Mouse (Mus musculus) inflammation-experienced regulatory T-cells, adult 6 months (primary cell): Measurements from ENCODE around the gene Thsd4. TPM values are rescaled to one million over a fixed set of nuclear protein-coding genes. Genes with fewer than 3 reads are reported as not detected.

Source experiments
- ATAC-seq: one replicate; pipeline ENCODE4 v1.8.0; 2017
- polyA plus RNA-seq, 3 experiments: library from polyadenylated mRNA; unstranded; fragments of 100-300 nt; shearing (Covaris generic); gene quantifications; one replicate each; pipeline ENCODE4 v1.2.1; 2017

Thsd4 gene
- polyA plus RNA-seq, 3 experiments from 2014 or later = not detected

DNA sequence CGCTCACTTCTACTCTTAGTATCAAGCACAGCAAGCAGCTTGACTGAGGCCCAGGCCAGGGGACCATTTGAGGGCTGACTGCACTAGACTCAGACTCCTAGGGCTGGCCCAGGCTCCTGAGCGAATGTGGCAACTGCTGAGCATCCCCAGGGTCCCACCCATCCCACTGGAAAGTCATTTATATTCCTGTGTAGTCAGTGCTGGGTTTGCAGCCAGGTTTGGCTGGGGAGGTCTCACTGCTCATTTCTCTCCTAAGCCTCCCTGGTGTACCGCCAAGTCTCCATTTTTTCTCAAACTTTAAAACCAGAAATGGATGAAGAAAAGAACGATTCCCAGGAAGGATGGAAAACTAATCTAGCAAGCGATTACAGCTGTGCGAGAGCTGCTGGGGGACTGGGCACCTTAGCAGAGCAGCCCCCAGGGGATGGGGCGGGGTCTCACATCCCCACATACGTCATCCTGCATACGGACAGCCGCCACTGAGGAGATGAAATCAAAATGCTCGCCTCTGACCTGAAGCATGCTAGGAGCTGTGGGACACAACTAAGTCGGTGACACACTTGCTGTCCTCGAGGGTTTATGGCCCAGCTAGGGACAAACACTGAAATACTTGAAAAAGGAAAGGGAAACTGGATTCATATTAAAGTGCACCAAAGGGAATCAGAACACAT, 67.3 kb downstream of the Thsd4 start:
- ATAC-seq = no peak

DNA sequence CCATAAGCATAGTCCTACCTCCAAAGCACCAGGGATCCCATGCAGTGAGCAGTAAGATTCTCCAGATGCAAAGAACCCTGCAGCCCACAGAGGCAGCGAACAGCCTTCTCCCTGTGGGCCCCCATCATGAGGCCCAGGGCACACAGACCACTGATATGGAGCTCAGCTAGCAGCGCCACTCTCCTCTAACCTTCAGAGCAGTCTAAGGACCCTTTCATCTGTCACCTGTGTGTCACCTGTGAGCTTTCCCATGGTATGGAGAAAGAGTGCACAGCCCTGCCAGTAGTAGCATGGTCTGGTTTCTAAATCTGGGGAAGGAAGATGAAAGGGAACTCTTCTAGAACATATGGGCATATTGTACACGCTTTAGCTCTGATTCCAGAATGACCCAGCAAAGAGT, 72.3 kb downstream of the Thsd4 start:
- no peak for ATAC-seq

DNA sequence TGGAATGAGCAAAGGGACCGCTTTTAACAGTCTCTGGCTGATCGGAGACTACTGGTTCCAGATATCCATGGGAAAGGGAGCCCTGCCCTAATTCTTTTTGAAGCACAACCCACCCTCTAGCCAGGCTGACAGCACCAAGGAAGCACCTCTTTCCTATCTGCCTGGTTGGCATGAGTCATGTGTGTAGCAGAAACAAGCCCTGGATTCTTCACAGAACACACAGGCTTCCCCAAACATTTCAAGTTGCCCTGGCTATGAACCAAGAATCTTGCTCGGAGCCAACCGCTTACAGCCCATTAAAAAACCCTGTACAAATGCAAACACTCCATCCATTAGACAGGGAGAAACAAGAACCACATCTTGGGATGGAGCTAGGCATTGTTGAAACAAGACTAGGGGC, 76.0 kb downstream of the Thsd4 start:
- no peak for ATAC-seq

DNA sequence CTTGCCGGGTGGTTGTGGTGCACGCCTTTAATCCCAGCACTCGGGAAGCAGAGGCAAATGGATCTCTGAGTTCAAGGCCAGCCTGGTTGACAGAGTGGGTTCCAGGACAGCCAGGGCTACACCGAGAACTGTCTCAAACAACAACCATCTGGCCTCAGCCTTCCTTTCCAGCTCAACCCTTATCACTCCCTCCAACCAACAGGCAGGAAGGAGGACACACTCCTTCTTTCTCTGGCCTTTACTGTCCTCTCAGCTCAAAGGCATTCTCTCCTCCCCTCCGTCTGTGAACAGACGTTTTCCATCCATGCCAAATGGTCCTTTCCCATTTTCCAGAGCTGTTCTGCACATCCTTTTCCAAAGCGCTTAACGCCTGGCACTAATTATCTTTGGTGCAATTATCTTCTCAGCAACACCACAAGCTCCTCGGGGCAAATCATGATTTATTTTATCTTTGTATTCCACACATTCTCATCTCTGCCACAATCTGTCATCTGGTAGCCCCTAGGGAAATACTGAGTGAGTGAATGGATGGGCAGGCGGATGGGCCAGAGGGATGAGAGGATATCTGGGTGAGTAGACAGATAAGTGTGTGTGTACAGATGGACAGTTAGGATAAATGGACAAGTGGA, 80.5 kb downstream of the Thsd4 start:
- ATAC-seq = no peak

DNA sequence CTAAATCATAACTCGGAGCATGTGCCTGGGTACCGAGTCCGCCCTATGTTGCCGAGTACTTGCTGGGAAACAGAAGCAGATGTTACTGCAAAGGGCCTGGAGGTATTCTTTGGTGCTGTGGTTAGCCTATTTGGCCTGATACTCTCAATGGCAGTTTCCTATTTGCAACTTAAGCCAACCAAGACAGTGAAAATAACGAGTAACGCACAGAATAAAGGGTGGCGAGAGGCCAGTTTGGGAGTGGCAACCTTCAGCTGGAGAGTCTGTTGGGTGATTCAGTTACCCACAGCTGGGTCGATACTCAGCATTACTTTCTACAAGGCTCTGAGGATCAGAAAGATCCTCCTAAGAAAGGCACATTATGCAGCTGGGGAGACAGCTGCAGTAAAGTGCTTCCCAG, 81.3 kb downstream of the Thsd4 start:
- no peak for ATAC-seq

DNA sequence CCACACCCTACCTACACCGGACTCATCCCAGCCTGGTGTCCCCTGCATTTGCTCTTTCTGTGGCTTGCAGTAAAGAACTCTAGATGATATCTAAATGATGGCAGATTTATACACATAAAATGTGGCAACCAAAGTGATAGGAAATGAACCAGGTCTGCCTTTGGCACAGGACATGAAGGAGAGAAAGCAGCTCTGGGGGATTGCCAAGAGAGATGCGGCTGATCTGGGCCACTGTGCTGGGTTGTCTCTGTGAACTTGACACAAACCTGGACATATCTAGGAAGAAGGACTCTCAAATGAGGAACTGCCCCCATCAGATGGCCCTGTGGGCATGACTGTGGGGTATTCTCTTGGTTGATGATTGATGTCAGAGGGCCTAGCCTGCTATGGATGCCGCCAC, 85.6 kb downstream of the Thsd4 start:
- no peak for ATAC-seq

DNA sequence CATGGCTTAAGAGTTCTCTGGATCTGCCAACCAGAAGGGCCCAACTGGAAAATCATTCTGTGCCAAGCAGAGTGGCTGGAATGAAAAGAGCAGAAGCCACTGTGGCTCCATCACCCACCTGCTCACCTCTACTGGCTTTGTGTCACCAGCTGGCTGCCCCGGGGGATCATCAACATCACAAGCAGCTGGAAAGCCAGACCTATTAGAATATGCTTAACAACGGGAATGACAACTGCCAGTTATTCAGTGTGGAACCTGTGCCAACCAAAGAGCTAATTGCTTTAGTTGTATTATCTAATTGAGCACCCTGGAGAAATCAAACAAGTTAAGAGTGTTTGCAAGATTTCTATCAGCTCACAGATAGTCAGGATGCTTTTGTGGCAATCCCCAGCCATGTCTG, 87.8 kb downstream of the Thsd4 start:
- no peak for ATAC-seq

DNA sequence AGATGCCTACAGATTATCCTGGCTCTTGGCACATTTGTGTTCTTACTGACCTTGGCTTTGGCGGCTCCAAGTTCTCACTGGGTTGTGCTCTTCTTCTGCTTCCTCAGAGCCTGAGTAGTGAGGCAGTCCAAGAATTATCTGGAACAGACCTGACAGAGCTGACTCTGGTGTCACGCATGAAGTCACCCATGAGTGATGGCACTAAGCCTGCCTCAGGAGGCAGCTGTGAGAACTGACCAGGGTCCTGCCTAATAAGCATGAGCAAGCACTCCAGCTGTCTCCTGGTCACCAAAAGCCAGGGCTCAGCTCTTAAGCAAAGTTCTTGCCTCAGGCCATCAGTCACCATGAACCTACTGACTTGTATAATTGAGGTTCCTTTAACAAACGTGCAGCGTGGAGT, 89.9 kb downstream of the Thsd4 start:
- ATAC-seq = no peak

DNA sequence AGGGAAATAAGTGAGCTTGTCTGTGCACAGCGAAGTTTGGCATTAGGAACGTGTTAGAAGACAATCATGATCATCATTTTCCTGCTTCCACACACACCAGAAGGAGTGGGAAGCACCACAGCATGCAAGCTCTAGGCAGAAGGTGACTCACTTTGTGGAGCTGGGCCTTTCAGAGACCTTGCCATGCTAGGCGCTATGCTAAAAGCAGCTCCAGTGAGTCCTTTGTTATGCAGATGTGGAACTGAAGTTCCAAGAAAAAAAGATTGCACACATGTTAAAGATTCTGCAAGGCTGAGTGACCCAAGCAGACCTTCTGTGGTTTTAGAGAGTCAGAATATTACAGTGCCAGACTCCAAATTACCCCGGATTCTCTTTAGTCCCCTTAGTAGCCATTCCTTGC, 91.8 kb downstream of the Thsd4 start:
- ATAC-seq = no peak

DNA sequence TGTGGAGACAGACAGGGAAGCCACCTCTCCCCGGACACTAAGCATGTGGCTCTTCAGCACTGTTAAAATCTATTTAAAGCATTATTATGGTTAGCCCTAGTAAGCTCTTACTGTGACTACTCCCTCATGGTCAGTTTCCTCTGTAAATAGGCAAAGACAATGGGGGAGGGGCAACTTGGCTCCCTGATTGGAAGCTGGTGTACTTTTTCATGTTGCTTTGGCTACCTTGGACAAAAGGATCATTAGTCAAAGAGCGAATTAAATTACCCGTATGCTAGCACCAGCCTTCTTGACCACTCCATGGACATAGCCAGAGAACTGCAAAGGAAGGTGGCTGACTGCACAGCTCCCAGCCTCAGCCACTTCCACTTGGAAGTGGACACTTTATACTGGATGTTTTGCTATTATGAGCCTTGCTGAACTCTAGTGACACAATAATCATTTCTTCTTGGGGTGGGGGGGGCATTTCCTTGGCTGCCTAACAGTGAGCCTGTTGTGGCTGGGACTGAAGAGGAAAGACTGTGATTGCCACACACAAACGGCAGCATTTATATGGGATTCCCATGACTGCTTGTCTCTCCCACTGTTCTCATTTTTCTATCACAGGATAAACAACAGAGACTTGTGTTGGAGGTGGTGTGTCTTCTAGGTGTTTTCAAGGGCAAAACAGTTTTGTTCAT, 107.6 kb downstream of the Thsd4 start:
- no peak for ATAC-seq

DNA sequence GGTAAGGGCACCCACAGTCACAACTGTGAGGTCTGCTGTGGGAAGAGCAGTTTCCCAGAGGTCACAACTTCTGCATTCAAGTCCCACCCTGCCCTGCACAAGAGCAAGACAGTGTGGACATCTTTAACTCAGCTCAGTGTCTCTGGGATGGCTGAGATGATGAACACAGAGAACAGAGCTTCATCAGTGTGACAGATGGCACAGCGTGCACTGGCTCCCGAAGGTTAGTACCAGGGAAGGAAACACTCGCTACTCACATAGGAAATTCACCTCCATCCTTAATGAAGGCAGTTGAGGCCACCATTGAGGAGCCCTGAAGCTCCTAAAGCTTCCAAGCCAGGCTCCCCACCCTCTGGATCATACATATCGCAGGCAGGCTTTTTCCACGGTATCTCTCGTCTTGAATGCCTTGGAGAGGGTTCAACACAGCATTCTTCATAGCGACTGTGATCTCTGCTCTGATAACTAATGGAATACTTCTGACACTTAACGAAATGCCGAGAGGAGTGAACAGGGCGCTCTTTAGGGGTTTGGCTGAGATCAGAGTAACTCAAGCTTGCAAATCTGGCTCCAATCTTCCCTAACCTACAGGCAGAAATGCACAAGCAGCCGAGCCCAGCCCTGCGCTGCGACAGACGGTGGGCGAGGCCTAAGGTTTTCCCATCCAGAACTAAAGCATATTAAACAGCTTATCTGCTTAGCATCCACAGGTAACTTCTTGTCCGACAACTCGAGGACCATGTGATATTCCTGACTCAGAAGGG, 110.8 kb downstream of the Thsd4 start:
- no peak for ATAC-seq

DNA sequence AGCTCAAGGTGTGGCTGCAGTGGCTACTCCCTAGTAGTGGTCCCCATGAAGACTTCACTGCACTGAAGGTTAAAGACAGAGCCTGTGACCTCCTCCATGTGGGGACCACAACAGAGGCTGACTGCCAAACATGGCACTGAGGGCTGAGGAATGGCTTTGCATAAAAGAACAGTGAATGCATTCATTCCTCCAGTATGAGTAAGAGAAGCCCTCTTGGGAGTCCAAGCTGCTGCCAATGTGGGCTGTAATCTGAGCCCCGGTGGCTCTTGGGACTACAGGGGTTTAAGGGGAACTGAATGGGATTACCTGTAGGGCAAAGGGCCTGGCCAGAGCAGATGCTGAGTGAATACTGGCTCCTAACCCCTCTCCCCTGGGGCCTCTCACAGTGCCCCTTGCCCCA, 114.5 kb downstream of the Thsd4 start:
- ATAC-seq = no peak

DNA sequence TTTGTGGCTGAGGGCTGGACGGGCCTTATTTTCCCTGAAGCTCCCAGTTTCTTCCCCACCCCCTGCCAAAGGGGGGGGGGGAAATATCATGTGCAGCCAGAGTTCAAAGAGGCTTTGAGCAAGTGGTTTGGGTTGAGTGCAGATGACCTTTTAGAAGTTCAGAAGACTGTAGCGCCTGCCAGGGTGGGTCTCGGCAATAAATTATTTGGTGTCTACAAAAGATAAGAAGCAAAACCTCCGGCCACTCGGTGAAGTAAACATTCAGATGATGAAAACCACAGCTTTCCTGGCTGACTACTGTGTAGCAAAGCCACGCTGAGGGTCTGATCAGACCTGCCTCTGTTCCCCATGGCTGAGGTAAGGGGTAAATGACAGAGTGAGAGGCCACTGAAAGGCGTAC, 116.1 kb downstream of the Thsd4 start:
- ATAC-seq = no peak

DNA sequence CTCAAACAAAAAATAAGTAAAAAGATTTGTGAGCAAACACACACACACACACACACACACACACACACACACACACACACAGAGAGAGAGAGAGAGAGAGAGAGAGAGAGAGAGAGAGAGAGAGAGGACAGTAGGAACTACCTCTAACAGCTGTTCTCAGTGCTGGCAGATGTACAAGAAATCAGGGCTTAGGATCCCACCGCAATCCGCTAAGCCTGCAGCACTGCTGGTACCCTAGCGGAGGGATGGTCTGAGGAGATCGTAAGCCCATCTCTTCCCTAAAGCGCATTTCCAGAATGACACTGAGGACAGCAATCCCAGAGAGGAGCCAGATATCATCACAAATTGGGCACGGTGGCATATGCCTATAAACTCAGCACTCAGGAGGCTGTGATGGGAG, 119.2 kb downstream of the Thsd4 start:
- ATAC-seq = no peak

DNA sequence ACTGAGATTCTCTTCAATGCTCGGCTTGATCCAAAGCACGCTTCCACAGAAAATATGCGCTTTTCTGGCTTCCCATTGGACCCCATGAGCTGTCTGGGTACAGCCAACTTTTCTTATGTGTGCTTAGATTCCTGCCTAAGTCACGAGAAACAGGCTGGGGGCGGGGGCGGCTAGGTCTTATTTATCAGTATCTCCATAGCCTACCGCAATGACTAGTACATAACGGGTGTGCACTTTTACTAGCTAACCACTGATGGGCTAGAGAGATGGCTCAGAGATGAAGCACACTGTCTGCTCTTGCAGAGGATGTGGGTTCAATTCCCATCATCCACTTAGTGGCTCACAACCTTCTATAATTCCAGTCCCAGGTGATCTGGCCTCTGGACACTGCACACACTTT, 121.8 kb downstream of the Thsd4 start:
- ATAC-seq = no peak

DNA sequence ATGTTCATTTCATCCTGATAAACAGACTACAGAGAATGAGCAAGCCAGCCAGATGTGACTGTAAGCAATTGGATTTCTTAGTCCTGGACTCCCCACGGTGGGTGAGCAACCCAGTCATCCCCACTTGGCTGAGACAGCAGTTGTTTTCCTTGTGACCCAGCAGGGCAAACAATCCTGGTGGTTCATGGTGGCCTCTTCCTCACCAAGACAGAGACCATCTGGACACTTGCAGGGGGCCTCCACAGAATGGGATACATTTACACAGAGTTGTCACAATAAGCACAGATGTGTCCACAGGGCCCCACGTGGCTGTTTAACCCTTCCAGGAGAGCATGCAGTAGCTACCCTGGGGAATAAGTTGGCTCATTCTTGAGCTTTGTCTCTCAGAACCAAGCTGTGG, 123.8 kb downstream of the Thsd4 start:
- ATAC-seq = no peak

DNA sequence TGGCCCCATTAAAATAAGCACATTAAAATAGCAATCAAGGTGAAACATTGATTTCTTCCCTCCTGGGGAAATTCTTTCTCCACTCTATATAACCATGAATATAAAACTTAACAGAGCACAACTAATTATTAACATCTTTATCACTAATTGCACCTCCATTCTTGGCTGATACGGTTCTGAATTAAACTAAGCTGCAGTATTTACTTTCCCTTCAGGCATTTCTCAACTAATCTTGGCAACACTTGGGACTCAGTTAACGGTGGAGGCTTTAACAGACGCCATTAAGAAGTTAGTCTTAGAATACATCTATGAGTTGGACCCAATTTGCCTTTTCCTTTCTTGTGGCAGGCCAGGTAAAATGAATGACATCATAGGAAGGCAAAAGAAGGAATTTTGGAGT, 125.8 kb downstream of the Thsd4 start:
- ATAC-seq = no peak

DNA sequence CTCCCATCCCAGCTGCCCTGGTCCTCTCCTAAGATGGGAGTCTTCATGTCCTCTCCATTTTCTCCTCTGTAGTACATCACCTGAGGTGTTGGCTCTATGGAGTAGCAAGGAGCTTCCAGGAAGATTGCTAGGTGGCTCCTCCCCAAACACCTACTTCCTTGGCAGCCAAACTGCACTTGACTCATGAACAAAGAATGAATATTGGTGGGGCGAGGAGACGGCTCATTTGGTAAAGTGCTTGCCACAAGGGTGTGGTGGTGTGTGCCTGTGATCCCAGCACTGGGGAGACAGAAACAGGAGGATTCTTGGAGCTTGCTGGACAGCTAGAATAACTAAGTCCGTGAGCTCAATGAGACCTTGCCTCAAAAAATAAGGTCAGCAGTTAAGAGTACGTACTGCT, 128.9 kb downstream of the Thsd4 start:
- ATAC-seq = no peak

DNA sequence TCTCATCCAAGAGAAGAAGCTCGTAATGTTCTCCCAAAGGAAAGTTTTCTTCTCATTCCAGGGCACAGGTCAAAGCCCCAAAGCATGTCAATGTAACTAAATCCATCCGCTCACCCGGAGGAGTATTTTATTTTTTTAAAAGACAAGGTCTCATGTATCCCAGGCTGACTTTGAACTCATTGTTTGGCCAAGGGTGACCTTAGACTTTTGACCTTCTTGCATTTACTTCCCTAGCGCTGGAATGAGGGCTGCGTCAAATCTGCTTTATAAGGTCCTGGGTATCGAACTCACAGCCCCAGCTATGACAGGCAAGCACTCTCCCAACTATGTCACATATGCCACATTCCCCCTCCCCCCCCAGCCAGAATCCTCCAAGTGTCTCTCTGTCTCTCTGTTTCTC, 137.1 kb downstream of the Thsd4 start:
- no peak for ATAC-seq

DNA sequence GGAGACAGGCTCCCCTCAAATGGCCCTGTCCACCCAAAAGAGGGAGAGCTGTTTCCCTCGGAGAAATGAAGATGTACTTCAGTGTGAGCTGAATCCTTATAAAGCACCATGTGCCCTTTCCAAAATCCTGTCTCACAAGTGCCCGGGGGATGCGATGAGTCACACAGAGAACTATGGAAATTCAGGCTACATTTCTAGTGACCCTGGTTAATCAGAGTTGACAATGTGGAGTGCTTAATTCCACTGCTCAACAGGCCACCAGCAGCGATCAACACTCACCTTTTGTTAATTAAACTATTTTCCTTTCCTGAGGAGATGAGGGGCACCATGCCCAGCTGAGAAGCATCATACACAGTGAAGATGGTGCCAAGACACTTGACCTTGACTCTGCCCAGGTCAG, 138.9 kb downstream of the Thsd4 start:
- no peak for ATAC-seq

DNA sequence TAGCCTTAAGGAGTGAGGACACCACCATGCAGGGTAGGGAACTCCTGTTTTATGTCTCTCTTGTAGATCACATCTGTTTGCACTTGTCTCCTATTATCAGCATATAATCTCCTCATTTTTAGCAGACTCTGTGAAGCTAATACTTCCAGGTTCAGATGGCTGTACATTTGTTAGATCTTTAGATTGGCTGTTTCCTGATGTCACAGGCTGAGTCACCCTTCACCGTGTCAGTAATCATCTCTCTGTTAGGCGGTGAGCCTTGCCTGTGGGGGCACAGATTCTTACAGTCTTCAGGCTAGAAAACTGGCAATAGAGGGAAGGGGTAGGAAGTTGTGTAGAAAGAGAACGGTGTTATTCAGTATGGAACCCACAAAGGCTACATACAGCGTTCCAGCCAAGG, 139.3 kb downstream of the Thsd4 start:
- no peak for ATAC-seq

DNA sequence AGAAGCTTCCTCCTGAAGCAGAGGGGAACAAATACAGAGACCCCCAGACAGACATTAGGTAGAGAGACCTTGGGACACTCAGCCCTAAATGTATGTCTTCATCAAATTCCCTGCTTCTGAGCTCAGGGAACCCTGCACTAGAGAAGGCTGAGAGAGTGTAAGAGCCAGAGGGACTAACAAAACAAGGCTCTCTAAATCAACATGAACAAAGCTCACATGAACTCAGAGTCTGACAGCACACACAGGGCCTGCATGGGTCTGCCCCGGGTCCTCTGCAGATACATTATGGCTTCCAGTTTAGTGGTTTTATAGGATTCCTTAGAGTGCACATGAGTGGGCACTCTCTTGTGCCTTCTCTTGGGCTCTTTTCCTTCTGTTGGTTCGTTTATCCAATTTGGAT, 140.8 kb downstream of the Thsd4 start:
- ATAC-seq = no peak

DNA sequence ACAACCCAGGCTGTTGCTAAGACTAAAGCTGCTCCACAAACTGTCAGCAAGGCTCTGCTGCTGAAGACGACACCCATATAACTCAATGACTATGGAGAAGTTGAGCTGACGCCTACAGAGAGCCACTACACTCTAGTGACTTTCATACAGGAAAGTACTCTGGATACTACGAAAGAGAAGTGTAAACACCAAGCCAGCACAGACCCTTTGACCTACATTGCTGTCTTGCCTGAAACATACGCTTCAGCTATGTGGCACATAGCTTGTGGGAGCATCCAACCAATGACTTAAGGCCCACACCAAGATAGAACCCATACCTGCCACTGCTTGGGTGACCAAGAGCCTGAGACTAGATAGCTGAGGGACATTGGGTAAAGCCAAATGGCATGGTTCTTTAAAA, 141.3 kb downstream of the Thsd4 start:
- ATAC-seq = no peak

DNA sequence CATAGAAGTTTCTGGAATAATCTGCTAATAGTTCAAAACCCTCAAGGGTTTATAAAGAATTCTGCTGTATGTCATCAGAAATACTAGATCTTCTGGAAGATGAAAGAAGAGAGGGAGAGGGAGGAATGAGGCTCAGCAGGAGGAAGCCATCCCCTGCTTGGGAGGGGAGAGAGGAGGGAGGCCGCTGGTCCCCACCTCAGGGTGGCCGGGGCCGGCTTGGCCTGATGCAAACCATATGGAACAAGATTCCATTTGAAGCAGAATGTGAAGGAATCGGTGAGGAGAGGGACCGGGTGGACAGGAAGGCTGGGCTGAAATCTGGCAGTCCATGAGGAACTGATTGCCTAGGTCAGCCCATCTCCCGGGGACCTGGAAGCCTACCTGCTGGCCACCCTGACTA, 143.6 kb downstream of the Thsd4 start:
- no peak for ATAC-seq
